Mouse (Mus musculus): Measurements from ENCODE around the gene Pcdh19. TPM values are rescaled to one million over a fixed set of nuclear protein-coding genes. Genes with fewer than 3 reads are reported as not detected.

Gene Pcdh19
- 0.08 and 0.22 TPM in 2 replicates for polyA plus RNA-seq (2015; fragmentation: Nextera tagmentation; extraction: Ambion mirVana)

GRCm38 (mm10) chrX:133688840-133689239 is at the start of gene Pcdh19:
TSS of gene Pcdh19 (minus strand) at chrX:133688987.

Other genes with a start within 250 kb of the Pcdh19 start
- gene Tnmd, start 162.0 kb upstream of the Pcdh19 start, polyA plus RNA-seq (2015; fragmentation: Nextera tagmentation; extraction: Ambion mirVana), result 0.08 and 0.10 TPM in 2 replicates
- gene Tspan6, start 209.4 kb upstream of the Pcdh19 start, polyA plus RNA-seq (2015; fragmentation: Nextera tagmentation; extraction: Ambion mirVana), result 24.6 and 29.3 TPM in 2 replicates
- 5.6 and 8.4 TPM in 2 replicates for gene Srpx2, start 219.4 kb upstream of the Pcdh19 start, polyA plus RNA-seq (2015; fragmentation: Nextera tagmentation; extraction: Ambion mirVana)